Mouse (Mus musculus): Measurements from ENCODE around the gene Aff3.

The Aff3 gene

GRCm38 (mm10) chr1:38195721-38196120, 469.0 kb downstream of the Aff3 start:
- no peak for DNase-seq (ENCODE audit: low read depth, low spot score)

- no peak for DNase-seq (ENCODE audit: low read depth, low spot score)
These were observed 478.6 kb downstream of the Aff3 start for GRCm38 (mm10) chr1:38186227-38186545.

GRCm38 (mm10) chr1:38185517-38186226, 479.1 kb downstream of the Aff3 start:
- peak; percentile 44 for DNase-seq (ENCODE audit: low read depth, low spot score)

- DNase-seq (ENCODE audit: low read depth, low spot score), result no peak
These were observed 483.7 kb downstream of the Aff3 start for GRCm38 (mm10) chr1:38181020-38181550.

- no peak for DNase-seq (ENCODE audit: low read depth, low spot score)
These were observed 485.8 kb downstream of the Aff3 start for GRCm38 (mm10) chr1:38178929-38179328.

GRCm38 (mm10) chr1:38176077-38176476, 488.7 kb downstream of the Aff3 start:
- DNase-seq (ENCODE audit: low read depth, low spot score), result no peak

GRCm38 (mm10) chr1:38171874-38172273, 492.9 kb downstream of the Aff3 start:
- no peak for DNase-seq (ENCODE audit: low read depth, low spot score)

- DNase-seq (ENCODE audit: low read depth, low spot score), result no peak
These were observed 499.1 kb downstream of the Aff3 start for GRCm38 (mm10) chr1:38165696-38166095.

- no peak for DNase-seq (ENCODE audit: low read depth, low spot score)
These were observed 514.7 kb downstream of the Aff3 start for GRCm38 (mm10) chr1:38150086-38150485.

- no peak for DNase-seq (ENCODE audit: low read depth, low spot score)
These were observed 518.7 kb downstream of the Aff3 start for GRCm38 (mm10) chr1:38146008-38146407.

- no peak for DNase-seq (ENCODE audit: low read depth, low spot score)
These were observed 523.4 kb downstream of the Aff3 start for GRCm38 (mm10) chr1:38141371-38141770.

GRCm38 (mm10) chr1:38140911-38141310, 523.8 kb downstream of the Aff3 start:
- no peak for DNase-seq (ENCODE audit: low read depth, low spot score)

- no peak for DNase-seq (ENCODE audit: low read depth, low spot score)
These were observed 525.4 kb downstream of the Aff3 start for GRCm38 (mm10) chr1:38139396-38139795.

- DNase-seq (ENCODE audit: low read depth, low spot score), result no peak
These were observed 531.8 kb downstream of the Aff3 start for GRCm38 (mm10) chr1:38132942-38133341.

GRCm38 (mm10) chr1:38130715-38131483, 533.9 kb downstream of the Aff3 start:
- peak; percentile 40 for DNase-seq (ENCODE audit: low read depth, low spot score)

GRCm38 (mm10) chr1:38129501-38130267, 535.1 kb downstream of the Aff3 start, which contains the start of gene Rev1:
Rev1 (minus strand) TSS chr1:38129801.
- peak; percentile 84 for DNase-seq (ENCODE audit: low read depth, low spot score)

- peak; percentile 43 for DNase-seq (ENCODE audit: low read depth, low spot score)
These were observed 535.8 kb downstream of the Aff3 start for GRCm38 (mm10) chr1:38128919-38129436.
